Mouse (Mus musculus) lung, postnatal 4 days (tissue): ENCODE measurements around the gene Syngr3.
A peak's percentile ranks its signal among the peaks of the same experiment; 100 is the strongest.

Source experiments
- DNase-seq, 2 experiments: peaks; one replicate each; pipeline ENCODE4 v3.0.0; 2021

The Syngr3 gene

DNA sequence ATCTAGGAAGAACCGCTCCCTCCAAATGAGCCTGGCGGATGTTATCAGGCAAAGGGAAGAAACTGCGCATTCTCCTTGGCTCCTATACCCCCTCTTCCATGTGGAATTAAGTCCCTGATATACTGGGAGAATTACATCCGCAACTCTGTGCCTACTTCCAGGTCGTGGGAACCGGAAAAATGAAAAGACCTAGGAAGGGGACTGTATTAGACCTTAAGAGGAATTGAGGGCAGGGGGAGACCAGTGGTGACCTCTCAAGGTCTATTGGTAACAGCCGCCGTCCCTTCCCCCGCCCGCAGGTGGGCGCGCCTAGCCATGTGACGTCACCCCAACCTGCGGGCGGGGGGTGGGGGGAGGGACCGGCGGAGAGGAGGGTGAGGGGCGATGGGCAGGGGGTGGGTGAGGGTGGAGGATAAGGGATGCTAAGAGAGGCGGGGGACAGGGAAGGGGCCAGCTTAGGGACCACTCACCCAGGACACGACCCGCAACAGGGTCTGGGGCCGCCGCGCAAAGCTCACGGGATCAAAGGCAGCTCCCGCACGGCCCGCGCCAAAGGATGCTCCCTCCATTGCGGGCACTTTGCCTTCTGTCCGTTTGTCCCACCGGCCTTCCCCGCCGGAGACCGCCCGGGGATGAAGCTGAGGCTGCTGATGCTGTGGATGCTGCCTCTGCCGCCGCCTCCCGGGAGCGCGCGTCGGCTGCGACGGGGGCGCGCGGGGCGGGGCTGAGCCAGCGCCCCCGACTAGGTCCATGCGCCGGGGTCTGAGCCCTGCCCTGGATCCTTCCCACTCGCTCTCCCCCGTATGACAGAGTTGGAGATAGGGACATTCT lies at the start of gene Syngr3:
Syngr3 (minus strand) TSS at position 705 of the 831 bp plus-strand sequence.
- no peak for DNase-seq

DNA sequence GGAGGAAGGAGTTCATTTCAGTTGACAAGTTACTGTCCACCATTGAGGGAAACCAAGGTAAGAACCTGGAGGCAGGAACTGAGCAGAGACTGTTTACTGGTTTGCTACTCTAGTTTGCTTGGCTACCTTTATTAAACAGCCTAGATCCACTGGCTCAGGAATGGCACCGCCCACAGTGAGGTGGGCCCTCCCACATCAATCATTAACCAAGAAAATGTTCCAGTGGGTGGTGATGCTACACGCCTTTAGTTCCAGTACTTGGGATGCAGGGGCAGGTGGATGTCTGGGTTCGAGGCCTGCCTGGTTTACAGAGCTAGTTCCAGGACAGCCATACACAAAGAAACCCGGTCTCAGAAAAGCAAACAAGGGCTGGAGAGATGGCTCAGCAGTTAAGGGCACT lies 48.5 kb upstream of the Syngr3 start:
- peak in 1 of 2 experiments; percentile 12 for DNase-seq

DNA sequence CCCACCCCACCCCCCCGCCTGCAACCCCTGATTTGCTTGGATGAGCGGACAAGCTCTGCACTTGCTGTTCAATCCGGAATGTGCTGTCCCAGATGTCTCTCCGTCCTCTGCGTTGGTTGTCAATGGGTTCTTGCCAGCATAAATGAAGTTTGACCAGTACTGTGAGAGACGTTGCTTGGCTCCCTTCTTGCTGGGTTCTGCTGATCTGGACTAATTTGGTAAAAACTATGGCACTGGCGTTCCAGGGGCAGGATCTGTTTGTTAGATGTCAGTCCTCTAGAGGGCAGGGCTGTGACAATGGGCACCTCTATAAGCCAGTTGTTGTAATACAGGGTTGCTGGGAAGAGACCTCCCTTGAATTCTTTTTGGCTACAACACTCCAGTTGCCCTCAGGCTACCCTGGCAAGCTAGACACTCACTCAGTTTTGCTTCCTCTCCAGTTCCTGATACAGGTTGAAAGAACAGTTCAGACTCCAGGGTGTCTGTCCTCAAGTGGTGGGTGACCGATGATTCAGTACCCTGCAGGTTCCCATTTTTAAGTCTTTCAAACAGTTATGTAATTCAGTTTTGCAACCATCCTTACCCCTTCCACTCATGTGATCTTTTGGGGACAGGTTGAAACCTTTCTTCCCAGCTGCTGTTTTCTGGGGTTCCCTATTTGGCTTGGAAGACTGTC lies 47.5 kb upstream of the Syngr3 start:
- DNase-seq: no peak

DNA sequence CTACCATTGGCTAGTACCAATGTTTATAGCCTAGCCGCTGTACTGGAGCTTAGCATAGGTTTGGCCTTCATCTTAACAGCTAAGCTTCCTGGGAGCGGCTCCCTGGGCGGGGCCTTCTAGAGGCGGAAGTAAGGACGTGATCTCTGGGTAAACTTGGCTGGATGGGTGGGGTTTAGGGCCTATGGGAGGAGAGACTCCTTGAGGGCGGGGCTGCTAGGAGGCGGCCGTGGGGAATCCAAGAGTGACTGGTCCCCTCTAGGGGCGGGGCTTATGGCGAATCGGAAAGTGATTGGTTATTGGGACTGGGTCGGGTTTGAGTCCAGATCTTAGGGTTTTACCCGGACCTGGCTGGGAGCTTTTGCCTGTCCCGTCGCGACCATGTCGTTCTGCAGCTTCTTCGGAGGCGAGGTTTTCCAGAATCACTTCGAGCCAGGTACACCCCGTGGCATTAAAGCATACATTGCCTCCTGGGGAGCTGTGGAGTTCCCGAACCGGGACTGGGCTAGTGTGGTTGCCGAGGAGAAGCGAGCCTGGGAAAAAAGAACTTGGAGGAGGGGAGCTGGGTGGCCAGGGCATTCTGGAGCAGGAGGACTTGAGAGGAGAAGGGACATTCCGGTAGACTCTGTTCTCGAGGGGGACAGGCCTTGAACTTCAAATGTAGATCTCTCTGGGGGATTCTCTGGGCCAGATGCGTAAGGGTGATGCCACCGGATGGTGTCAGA lies 46.7 kb upstream of the Syngr3 start, which contains the start of gene Msrb1:
Msrb1 (plus strand) TSS at position 313 of the 722 bp plus-strand sequence.
- DNase-seq: peak; percentile 98

DNA sequence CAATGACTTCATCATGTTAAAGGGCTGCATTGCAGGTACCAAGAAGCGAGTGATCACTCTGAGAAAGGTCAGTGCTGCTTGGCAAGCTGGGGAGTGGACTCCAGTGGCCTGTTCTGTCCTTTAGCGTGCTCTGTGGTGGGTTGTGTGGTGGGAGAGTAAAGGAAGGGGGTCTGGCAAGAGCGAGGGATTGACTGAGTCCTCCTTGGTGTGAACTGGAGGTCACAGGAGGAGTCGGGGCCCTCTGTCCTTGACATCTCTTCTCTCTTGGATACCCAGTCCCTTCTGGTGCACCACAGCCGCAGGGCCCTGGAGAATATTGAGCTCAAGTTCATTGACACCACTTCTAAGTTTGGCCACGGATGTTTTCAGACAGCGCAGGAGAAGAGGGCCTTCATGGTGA lies 45.7 kb upstream of the Syngr3 start:
- DNase-seq: peak in 1 of 2 experiments; percentile 20

DNA sequence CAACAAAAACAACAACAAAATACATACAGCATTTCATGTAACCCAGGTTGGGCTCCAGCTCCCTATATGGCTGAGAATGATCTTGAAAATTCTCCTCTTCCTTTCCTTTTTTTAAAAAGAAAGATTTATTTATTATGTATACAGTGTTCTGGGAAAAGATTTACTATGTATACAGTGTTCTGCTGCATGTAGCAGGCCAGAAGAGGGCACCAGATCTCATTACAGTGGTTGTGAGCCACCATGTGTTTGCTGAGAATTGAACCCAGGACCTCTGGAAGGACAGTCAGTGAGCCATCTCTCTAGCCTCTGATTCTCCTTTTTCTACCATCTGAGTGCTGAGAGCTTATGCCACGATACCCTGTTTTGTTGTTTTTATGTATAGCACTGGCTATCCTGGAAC lies 44.8 kb upstream of the Syngr3 start:
- DNase-seq: no peak

DNA sequence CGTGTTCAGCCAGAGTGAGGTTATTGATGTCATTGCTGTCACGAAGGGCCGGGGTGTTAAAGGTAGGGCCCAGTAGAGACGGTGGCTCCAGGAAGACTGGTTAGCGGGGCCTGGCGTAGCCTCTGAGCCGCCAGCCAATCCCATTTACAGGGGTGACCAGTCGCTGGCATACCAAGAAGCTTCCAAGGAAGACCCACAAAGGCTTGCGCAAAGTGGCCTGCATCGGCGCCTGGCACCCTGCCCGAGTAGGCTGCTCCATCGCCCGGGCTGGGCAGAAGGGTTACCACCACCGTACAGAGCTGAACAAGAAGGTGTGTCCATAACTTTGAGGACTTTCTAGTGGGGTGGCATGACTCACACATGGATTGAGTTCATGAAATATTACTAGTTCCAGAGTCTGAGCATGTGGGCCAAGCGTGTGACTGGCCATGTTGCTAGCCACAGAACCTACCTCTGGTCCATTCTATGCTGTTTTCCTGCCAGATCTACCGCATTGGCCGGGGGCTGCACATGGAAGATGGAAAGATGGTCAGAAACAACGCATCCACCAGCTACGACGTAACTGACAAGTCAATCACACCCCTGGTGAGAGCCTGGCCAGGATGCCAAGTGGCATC lies 43.8 kb upstream of the Syngr3 start:
- DNase-seq: no peak

DNA sequence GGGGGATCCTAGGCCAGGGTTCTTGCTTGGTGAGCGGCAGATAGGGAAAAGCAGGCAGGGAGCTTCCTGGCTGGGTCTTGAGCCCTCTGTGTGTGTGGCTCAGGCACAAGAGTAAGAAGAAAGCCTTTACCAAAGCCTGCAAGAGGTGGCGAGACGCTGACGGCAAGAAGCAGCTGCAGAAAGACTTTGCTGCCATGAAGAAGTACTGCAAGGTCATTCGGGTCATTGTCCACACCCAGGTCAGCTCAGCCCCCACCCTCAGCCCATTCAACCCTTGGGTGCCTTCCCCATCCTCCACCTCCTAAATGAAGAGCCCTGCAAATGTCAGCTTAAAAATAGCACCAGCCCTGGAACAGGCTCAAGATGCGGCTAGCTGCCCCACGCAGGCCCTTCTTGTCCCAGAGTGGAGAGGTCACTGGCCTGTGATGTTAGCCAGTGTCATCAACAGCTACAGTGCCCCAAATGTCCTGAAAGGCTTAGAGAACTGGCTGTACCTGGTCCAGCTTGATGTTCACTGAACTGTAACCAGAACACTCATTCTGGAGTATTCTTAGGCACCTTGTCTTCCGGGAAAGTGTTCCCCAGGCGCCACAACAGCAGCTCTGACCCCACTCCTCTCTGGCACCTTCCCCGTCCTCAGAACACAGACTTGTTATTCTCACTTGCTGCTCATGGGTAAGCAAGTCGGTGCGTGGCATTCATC lies 42.6 kb upstream of the Syngr3 start:
- no peak for DNase-seq

DNA sequence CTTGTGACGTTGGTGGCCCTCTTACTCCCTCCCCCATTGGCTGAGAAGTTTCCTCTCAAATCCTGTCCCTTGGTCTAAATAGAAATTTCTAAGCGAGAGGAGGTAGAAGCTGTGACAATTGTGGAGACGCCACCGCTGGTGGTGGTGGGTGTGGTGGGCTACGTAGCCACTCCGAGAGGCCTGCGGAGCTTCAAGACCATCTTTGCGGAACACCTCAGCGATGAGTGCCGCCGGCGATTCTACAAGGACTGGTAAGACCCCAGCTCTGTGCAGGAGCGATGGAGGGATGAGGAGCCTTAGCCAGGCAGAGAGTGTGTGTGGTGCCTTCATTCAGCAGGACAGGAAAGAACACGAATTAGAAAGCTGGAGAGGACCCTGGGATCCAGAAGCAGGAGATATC lies 41.0 kb upstream of the Syngr3 start:
- no peak for DNase-seq

DNA sequence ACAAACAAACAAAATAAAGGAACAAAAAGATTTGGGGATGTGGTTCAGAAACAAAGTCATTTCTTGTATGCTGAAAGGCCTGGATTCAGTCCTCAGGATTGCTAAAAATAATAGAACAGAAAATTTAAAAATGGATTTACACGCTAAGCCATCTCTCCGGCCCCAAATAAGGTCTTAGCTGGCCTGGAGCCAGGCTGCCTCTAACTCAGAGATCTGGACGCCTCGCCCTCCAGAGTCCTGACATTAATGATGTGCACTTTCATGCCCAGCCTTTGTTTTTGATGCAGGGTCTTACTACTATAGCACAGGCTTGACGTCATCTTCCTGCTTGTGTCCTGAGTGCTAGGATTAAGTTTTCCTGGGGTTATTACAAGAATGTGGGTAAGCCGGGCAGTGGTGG lies 39.3 kb upstream of the Syngr3 start:
- no peak for DNase-seq

DNA sequence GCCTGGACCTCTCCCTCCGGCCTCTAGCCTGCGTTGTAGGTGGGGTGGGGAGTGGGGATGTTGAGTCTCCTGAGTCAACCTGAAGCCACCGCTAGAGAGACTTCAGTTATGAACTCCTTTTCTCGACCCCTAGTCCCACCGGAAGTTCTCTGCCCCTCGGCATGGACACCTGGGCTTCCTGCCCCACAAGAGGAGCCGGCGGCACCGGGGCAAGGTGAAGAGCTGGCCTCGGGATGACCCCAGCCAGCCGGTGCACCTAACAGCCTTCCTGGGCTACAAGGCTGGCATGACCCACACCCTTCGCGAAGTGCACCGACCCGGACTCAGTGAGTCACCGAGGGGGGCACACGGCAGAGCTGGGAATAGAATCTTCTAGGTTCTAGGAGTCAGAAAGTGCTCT lies 38.4 kb upstream of the Syngr3 start:
- DNase-seq: no peak

DNA sequence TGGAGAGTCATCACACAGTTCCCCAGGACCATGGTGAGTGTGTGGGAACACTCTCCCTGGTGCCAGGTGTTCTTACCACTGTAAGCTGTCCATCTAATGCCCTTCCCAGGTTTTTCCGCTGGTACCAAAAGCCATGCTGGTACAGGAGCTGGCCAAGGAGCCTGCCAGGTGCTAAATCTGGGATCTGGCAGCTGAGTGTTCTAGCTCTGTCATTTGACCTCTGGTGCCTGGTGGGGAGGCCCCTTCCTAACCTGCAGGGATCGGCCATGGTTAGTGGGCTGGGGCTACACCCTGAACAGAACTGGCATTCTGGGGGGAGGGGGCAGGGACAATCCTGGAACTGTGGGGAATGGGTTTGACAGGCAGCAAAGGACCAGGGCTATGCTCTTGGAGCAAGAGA lies 37.9 kb upstream of the Syngr3 start, which contains the start of gene Rpl3l:
Rpl3l (plus strand) TSS at position 203 of the 400 bp plus-strand sequence.
- DNase-seq: no peak

DNA sequence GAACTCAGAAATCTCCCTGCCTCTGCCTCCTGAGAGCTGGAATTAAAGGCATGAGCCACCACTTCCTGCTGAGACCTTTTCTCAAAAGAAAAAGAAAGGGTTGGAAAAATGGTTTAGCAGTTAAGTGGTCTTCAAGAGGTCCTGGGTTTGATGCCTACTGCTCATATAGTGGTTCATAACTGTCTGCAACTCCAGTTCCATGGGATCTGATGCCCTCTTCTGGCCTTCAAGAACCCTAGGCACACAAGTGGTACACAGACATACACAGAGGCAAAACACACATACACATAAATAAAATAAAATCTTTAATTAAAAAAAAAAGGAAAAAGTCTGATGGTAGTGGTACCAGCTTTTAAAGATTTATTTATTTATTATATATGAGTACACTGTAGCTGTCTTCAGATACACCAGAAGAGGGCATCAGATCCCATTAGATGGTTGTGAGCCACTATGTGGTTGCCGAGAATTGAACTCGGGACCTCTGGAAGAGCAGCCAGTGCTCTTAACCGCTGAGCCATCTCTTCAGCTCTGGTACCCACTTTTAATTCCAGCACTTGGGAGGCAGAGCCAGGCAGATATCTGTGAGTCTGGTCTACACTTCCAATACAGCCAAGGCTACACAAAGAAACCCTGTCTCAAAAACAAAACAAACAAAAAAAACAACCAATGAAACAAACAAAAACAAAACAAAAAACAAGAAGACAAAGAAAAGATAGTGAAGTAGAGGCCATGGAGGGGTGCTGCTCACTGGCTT lies 36.1 kb upstream of the Syngr3 start:
- no peak for DNase-seq

DNA sequence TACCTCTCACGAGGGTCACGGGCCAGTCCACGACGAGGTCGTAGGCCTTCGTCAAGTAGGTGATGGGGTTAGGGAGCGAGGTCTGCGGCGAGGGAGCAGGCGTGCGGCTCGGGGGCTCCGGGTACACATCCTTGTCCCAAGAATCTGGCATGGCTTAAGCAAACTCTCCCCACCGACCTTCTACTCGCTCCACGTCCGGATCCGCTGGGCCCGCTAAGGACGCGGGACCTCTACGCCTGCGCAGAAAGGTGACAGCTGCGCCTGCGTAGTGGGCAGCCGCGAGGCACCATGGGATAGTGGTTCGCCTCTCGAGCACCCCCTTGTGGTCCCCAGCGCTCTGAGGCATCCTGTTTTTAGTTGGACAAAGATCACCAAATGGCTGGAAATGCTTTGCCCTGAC lies 34.4 kb upstream of the Syngr3 start, which contains the start of gene Ndufb10:
Ndufb10 (minus strand) TSS at position 295 of the 400 bp plus-strand sequence.
- peak; percentile 95 to 98 for DNase-seq

DNA sequence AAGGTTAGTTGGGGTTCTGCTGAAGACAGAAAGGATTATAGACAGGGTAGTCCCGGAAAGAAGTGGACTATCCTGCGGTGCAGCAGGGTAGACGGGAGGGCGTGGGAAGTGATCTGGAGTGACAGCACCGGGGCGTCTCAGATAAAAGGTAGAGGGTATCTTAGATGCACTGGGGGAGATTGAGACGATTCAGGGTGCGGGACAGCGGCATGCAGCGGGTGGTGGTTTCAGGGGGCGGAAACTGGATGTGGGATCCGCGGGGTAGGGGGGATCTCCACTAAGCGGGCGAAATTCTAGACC lies 34.1 kb upstream of the Syngr3 start:
- DNase-seq: no peak

DNA sequence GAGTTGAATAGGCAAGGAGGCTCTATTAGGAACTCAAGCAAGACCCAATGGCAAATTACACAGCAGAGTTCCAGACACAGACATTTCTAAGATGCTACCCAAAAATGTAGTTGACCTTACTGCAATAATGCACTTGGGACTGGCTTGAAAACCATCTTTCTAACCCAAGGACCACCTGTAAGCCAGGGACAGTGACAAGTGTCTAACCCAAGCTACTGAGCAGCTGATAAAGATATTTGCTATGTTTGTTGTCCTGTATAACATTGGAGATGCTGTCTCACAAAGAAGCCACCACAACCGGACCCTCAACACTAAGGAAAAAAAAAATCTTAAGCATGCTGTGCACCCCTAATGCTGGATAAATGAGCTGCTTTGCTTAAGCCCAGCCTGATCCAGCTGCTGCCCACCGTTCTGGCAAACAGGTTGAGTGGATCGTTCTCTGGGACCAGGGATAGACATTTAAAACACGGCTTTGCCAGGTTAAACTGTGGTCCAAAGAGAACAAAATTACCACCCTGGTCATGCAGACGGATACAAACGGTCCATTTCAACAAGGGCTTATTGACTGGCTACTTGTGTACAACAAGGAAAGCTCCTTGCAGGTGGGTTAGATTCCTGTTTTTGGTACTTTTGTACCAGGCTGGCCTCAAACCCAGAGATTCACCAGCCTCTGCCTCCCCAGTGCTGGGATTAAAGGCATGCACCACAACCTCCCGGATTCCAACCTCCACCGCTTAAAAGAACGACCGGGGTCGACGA lies 33.5 kb upstream of the Syngr3 start:
- no peak for DNase-seq

DNA sequence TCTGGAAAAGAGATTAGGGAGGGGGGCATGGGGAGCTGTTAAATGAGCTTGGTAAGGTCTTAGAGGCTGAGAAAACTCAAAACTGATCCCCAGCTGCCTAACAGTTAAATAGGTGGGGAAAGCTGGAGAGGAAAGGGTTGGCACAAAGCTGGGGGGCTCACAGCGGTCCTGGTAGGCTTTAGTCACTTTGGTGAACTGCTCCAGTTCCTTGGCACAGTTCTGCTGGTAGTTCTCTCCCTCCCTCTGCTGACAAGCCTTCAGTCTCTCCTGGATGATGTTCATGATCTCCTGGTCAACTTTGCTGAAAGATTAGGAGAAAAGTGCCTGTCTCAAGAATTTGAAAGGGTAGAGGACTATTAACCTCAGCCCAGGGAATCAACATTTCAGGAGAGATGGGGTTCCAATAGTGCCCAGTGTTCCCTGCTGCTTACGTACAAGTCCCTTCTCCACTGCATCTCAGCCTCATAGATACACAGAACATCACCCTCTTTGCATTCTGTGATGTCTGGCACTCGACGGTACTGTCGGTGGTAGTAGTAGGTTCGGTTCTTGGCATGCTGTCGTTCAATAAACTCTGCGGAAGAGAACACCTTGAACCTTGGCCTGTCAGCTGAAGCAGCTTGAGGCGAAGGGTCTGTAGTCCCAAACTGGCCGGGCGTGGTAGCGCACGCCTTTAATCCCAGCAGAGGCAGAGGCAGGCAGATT lies 32.6 kb upstream of the Syngr3 start:
- DNase-seq: peak in 1 of 2 experiments; percentile 17

DNA sequence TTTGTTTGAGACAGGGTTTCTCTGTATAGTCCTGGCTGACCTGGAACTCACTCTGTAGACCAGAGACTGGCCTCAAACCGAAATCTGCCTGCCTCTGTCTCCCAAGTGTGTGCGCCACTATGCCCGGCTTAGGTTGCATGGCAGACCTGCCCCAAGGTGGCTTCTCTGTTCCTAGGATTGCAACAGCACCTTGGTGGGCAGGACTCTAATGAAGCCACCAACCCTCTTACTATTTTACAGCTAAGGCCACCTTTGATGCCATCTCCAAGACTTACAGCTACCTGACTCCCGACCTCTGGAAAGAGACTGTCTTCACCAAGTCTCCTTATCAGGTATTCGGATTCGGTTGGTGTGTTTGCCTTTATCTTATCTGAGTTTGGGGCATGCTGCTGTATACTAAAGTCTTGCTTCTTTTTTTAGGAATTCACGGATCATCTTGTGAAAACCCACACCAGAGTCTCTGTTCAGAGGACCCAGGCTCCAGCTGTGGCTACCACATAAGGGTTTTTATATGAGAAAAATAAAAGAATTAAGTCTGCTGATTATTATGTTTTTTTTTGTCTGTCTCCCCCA lies 31.7 kb upstream of the Syngr3 start:
- peak in 1 of 2 experiments; percentile 14 for DNase-seq

DNA sequence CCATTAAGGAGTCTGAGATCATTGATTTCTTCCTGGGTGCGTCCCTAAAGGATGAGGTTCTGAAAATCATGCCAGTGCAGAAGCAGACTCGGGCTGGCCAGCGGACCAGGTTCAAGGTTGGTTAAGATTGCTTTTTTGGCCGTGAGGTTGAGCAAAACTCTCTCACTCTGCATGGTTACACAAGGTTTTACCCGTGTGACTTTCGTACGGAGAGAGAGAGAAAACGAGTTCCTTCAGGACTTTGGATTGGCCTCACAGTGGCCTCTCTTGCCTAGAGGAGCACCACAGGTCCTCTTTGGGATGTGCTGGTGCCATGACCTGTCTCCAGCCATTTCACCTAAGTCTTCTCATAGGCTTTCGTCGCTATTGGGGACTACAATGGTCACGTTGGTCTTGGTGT lies 30.9 kb upstream of the Syngr3 start:
- DNase-seq: peak in 1 of 2 experiments; percentile 19
